Mouse (Mus musculus): ENCODE results near the gene Cand2. TPM values are rescaled to one million over a fixed set of nuclear protein-coding genes. Genes with fewer than 3 reads are reported as not detected.

Cand2 gene
- polyA plus RNA-seq, 1 experiment from 2014 or later: 36.9 TPM

- ATAC-seq (ENCODE audit: low read depth) (no peak), DNase-seq (ENCODE audit: low spot score) (no peak)
- H3K9me3 ChIP-seq (ENCODE audit: control insufficient read depth, low read length): no peaks in the 10 kb centered on the region
- WGBS: 29% methylated on average over 1 of the region's 1 CpGs
- no peak overlapping the region for H3K4me2 ChIP-seq (ENCODE audit: low read depth, low read length)
- H3K4me1 ChIP-seq (ENCODE audit: control insufficient read depth, insufficient read depth, low read length): no peaks in the 10 kb centered on the region
- H3K27ac ChIP-seq (replicated peaks; ENCODE audit: low read depth, low read length): no peak overlapping the region
- no peaks in the 10 kb centered on the region for H3K27me3 ChIP-seq (replicated peaks; ENCODE audit: control insufficient read depth, insufficient read depth, low read length)
- H3K9ac ChIP-seq (ENCODE audit: low read depth, low read length): no peak overlapping the region
- H3K4me3 ChIP-seq (ENCODE audit: low read depth, low read length): no peak overlapping the region
- H3K36me3 ChIP-seq (ENCODE audit: control insufficient read depth, insufficient read depth, low read length): no peaks in the 10 kb centered on the region
These were observed 28.0 kb upstream of the Cand2 start for GRCm38 (mm10) chr6:115746326-115746725.

GRCm38 (mm10) chr6:115755536-115755935 lies 18.8 kb upstream of the Cand2 start:
- ATAC-seq (ENCODE audit: low read depth) (no peak), DNase-seq (ENCODE audit: low spot score) (no peak)
- WGBS: 81% methylated on average over 7 of the region's 7 CpGs
- Histone ChIP-seq H3K36me3 (ENCODE audit: control insufficient read depth, insufficient read depth, low read length) (no peaks in the 10 kb centered on the region), H3K4me1 (ENCODE audit: control insufficient read depth, insufficient read depth, low read length) (no peaks in the 10 kb centered on the region), H3K4me3 (ENCODE audit: low read depth, low read length) (no peak overlapping the region), H3K9me3 (ENCODE audit: control insufficient read depth, low read length) (no peaks in the 10 kb centered on the region), H3K9ac (ENCODE audit: low read depth, low read length) (no peak overlapping the region), H3K27me3 (replicated peaks; ENCODE audit: control insufficient read depth, insufficient read depth, low read length) (no peaks in the 10 kb centered on the region), H3K27ac (replicated peaks; ENCODE audit: low read depth, low read length) (no peak overlapping the region), H3K4me2 (ENCODE audit: low read depth, low read length) (no peak overlapping the region)

- no peak overlapping the region; the same call in 1 of the 2 replicates for H3K4me2 ChIP-seq (ENCODE audit: low read depth, low read length)
- H3K9ac ChIP-seq (ENCODE audit: low read depth, low read length): no peak overlapping the region
- DNase-seq (ENCODE audit: low spot score) (peak; percentile 18), ATAC-seq (ENCODE audit: low read depth) (peak; percentile 24; the same call in 1 of the 2 replicates)
- no peaks in the 10 kb centered on the region for H3K9me3 ChIP-seq (ENCODE audit: control insufficient read depth, low read length)
- 46% methylated on average over 6 of the region's 9 CpGs for WGBS
- H3K27me3 ChIP-seq (replicated peaks; ENCODE audit: control insufficient read depth, insufficient read depth, low read length): no peaks in the 10 kb centered on the region
- H3K4me1 ChIP-seq (ENCODE audit: control insufficient read depth, insufficient read depth, low read length): peaks cover 10% of the 10 kb centered on the region
- H3K4me3 ChIP-seq (ENCODE audit: low read depth, low read length): no peak overlapping the region
- H3K36me3 ChIP-seq (ENCODE audit: control insufficient read depth, insufficient read depth, low read length): no peaks in the 10 kb centered on the region
- peak overlapping the region; percentile 52; the same call in 1 of the 2 replicates for H3K27ac ChIP-seq (replicated peaks; ENCODE audit: low read depth, low read length)
These were observed 15.3 kb upstream of the Cand2 start for GRCm38 (mm10) chr6:115758981-115759435.

- no peak overlapping the region for H3K9ac ChIP-seq (ENCODE audit: low read depth, low read length)
- peak overlapping the region; percentile 52; the same call in 1 of the 2 replicates for H3K27ac ChIP-seq (replicated peaks; ENCODE audit: low read depth, low read length)
These were observed 14.9 kb upstream of the Cand2 start for GRCm38 (mm10) chr6:115759461-115759860.

GRCm38 (mm10) chr6:115760137-115760536 lies 14.2 kb upstream of the Cand2 start:
- Histone ChIP-seq H3K9ac (ENCODE audit: low read depth, low read length) (no peak overlapping the region), H3K9me3 (ENCODE audit: control insufficient read depth, low read length) (no peaks in the 10 kb centered on the region), H3K36me3 (ENCODE audit: control insufficient read depth, insufficient read depth, low read length) (no peaks in the 10 kb centered on the region), H3K27ac (replicated peaks; ENCODE audit: low read depth, low read length) (no peak overlapping the region), H3K4me3 (ENCODE audit: low read depth, low read length) (no peak overlapping the region), H3K27me3 (replicated peaks; ENCODE audit: control insufficient read depth, insufficient read depth, low read length) (no peaks in the 10 kb centered on the region), H3K4me1 (ENCODE audit: control insufficient read depth, insufficient read depth, low read length) (peaks cover 10% of the 10 kb centered on the region), H3K4me2 (ENCODE audit: low read depth, low read length) (no peak overlapping the region)
- no peak for ATAC-seq (ENCODE audit: low read depth)
- WGBS: 93% methylated on average over 4 of the region's 4 CpGs
- DNase-seq (ENCODE audit: low spot score): no peak

More at GRCm38 (mm10) chr6:115759461-115759860, 14.9 kb upstream of the Cand2 start:
- Histone ChIP-seq H3K4me1 (ENCODE audit: control insufficient read depth, insufficient read depth, low read length) (peaks cover 10% of the 10 kb centered on the region), H3K4me3 (ENCODE audit: low read depth, low read length) (no peak overlapping the region), H3K4me2 (ENCODE audit: low read depth, low read length) (no peak overlapping the region), H3K36me3 (ENCODE audit: control insufficient read depth, insufficient read depth, low read length) (no peaks in the 10 kb centered on the region), H3K9me3 (ENCODE audit: control insufficient read depth, low read length) (no peaks in the 10 kb centered on the region), H3K27me3 (replicated peaks; ENCODE audit: control insufficient read depth, insufficient read depth, low read length) (no peaks in the 10 kb centered on the region)
- WGBS: 67% methylated on average over 5 of the region's 5 CpGs
- ATAC-seq (ENCODE audit: low read depth) (no peak), DNase-seq (ENCODE audit: low spot score) (peak; percentile 29)

- Histone ChIP-seq H3K9ac (ENCODE audit: low read depth, low read length) (no peak overlapping the region), H3K27me3 (replicated peaks; ENCODE audit: control insufficient read depth, insufficient read depth, low read length) (no peaks in the 10 kb centered on the region), H3K4me3 (ENCODE audit: low read depth, low read length) (no peak overlapping the region), H3K36me3 (ENCODE audit: control insufficient read depth, insufficient read depth, low read length) (no peaks in the 10 kb centered on the region), H3K27ac (replicated peaks; ENCODE audit: low read depth, low read length) (no peak overlapping the region), H3K9me3 (ENCODE audit: control insufficient read depth, low read length) (no peaks in the 10 kb centered on the region), H3K4me2 (ENCODE audit: low read depth, low read length) (no peak overlapping the region), H3K4me1 (ENCODE audit: control insufficient read depth, insufficient read depth, low read length) (peaks cover 10% of the 10 kb centered on the region)
- DNase-seq (ENCODE audit: low spot score) (peak; percentile 33), ATAC-seq (ENCODE audit: low read depth) (no peak)
- 41% methylated on average over 4 of the region's 4 CpGs for WGBS
These were observed 13.4 kb upstream of the Cand2 start for GRCm38 (mm10) chr6:115760982-115761381.

GRCm38 (mm10) chr6:115761995-115762756 lies 12.2 kb upstream of the Cand2 start, which contains the start of gene Tmem40:
Gene Tmem40 (minus strand): TSS chr6:115762410.
- WGBS: 7% methylated on average over 9 of the region's 9 CpGs
- H3K4me2 ChIP-seq (ENCODE audit: low read depth, low read length): peak within 1 kb of the TSS; percentile 18; the same call in 1 of the 2 replicates
- no peak within 1 kb of the TSS for H3K4me3 ChIP-seq (ENCODE audit: low read depth, low read length)
- H3K9me3 ChIP-seq (ENCODE audit: control insufficient read depth, low read length): no peaks in the 10 kb centered on the region
- peak within 1 kb of the TSS; percentile 22 for H3K27ac ChIP-seq (replicated peaks; ENCODE audit: low read depth, low read length)
- peaks cover 10% of the 10 kb centered on the region for H3K4me1 ChIP-seq (ENCODE audit: control insufficient read depth, insufficient read depth, low read length)
- DNase-seq (ENCODE audit: low spot score) (peak; percentile 30), ATAC-seq (ENCODE audit: low read depth) (peak; percentile 11; the same call in 1 of the 2 replicates)
- H3K36me3 ChIP-seq (ENCODE audit: control insufficient read depth, insufficient read depth, low read length): no peaks in the 10 kb centered on the region
- no peak within 1 kb of the TSS for H3K9ac ChIP-seq (ENCODE audit: low read depth, low read length)
- H3K27me3 ChIP-seq (replicated peaks; ENCODE audit: control insufficient read depth, insufficient read depth, low read length): no peaks in the 10 kb centered on the region

- DNase-seq (ENCODE audit: low spot score): peak; percentile 94
- no peak overlapping the region for H3K4me3 ChIP-seq (ENCODE audit: low read depth, low read length)
- H3K9me3 ChIP-seq (ENCODE audit: control insufficient read depth, low read length): no peaks in the 10 kb centered on the region
- H3K9ac ChIP-seq (ENCODE audit: low read depth, low read length): peak overlapping the region; percentile 10; the same call in 1 of the 2 replicates
- H3K4me1 ChIP-seq (ENCODE audit: control insufficient read depth, insufficient read depth, low read length): peaks cover 10% of the 10 kb centered on the region
- no peaks in the 10 kb centered on the region for H3K36me3 ChIP-seq (ENCODE audit: control insufficient read depth, insufficient read depth, low read length)
- ATAC-seq (ENCODE audit: low read depth): peak; percentile 93
- peak overlapping the region; percentile 23; the same call in 1 of the 2 replicates for H3K4me2 ChIP-seq (ENCODE audit: low read depth, low read length)
- H3K27ac ChIP-seq (replicated peaks; ENCODE audit: low read depth, low read length): peak overlapping the region; percentile 74
- H3K27me3 ChIP-seq (replicated peaks; ENCODE audit: control insufficient read depth, insufficient read depth, low read length): no peaks in the 10 kb centered on the region
- 7% methylated on average over 7 of the region's 7 CpGs for WGBS
These were observed 10.2 kb upstream of the Cand2 start for GRCm38 (mm10) chr6:115764179-115764578.
